29 mouse cellular contexts compared by ENCODE assay signal in genomic region chr17:71816136-71816864, GRCm38 (mm10). TPM values are rescaled to one million over a fixed set of nuclear protein-coding genes. Genes with fewer than 3 reads are reported as not detected.
A peak's percentile ranks its signal among the peaks of the same experiment; 100 is the strongest.
DNase-seq lines count a peak whose midpoint lies in the region; ATAC-seq and TF ChIP-seq lines count a peak whose summit lies in the region.
"Had no signal": no experiment of that assay in that cellular context is flagged by ENCODE, and none has a peak within 500 bp of the region (broad histone marks: within the 10 kb centered on the region; RNA-seq: fewer than 3 reads in every experiment).

No protein-coding gene starts in this region.

- DNase-seq in cerebellum, postnatal 36 days, result peak; percentile 19 to 25
- no peak for DNase-seq in cerebellum, adult 8-10 months
- no peak for DNase-seq in hindbrain, embryonic 14.5 days (ENCODE audit: low spot score)
- peak; percentile 66 for DNase-seq in midbrain, postnatal 0 days (ENCODE audit: low spot score)
- DNase-seq in midbrain, embryonic 10.5 days (ENCODE audit: low spot score), result no peak
- DNase-seq: adrenal gland, postnatal 25 days; cerebellum, adult 9-11 months; gastrocnemius, postnatal 25 days; heart, adult 11 months; heart, postnatal 36 days; kidney, adult 11 months; kidney, postnatal 25 days; liver, embryonic 13.5 days; lung, adult 18-20 months; lung, postnatal 4 days; midbrain, embryonic 14.5 days; retina, postnatal 1 day; right cerebral cortex, postnatal 14 days; thymus, postnatal 4 days had no signal

- no peak overlapping the region for H3K4me2 ChIP-seq in hindbrain, embryonic 15.5 days
- H3K4me2 ChIP-seq in hindbrain, embryonic 14.5 days (replicated peaks), result no peak overlapping the region
- H3K4me2 ChIP-seq in midbrain, postnatal 0 days (ENCODE audit: low read depth, low read length, poor library complexity, severe bottlenecking), result no peak overlapping the region
- H3K4me2 ChIP-seq in neural tube, embryonic 14.5 days (ENCODE audit: low read depth, low read length), result no peak overlapping the region
- H3K4me2 ChIP-seq: heart, embryonic 11.5 days; liver, embryonic 13.5 days had no signal

- no peak overlapping the region for H3K9ac ChIP-seq in hindbrain, embryonic 15.5 days
- no peak overlapping the region for H3K9ac ChIP-seq in hindbrain, embryonic 14.5 days
- no peak overlapping the region for H3K9ac ChIP-seq in midbrain, postnatal 0 days (replicated peaks; ENCODE audit: low read length, poor library complexity, severe bottlenecking)
- no peak overlapping the region for H3K9ac ChIP-seq in neural tube, embryonic 14.5 days (replicated peaks; ENCODE audit: low read depth, low read length)
- H3K9ac ChIP-seq: liver, embryonic 13.5 days had no signal

- H3K9me3 ChIP-seq in hindbrain, embryonic 15.5 days, result no peaks in the 10 kb centered on the region
- H3K9me3 ChIP-seq in hindbrain, embryonic 14.5 days (ENCODE audit: control insufficient read depth, low read length), result no peaks in the 10 kb centered on the region
- no peaks in the 10 kb centered on the region for H3K9me3 ChIP-seq in midbrain, postnatal 0 days (ENCODE audit: low read length)
- H3K9me3 ChIP-seq in midbrain, embryonic 10.5 days (replicated peaks), result 0 out of 2 replicates have a peak, but pooled peaks cover 4% of the 10 kb centered on the region
- H3K9me3 ChIP-seq in neural tube, embryonic 14.5 days (ENCODE audit: control insufficient read depth, low read length), result no peaks in the 10 kb centered on the region
- H3K9me3 ChIP-seq: liver, embryonic 13.5 days had no signal

- H3K27ac ChIP-seq in hindbrain, embryonic 15.5 days (replicated peaks), result no peak overlapping the region
- H3K27ac ChIP-seq in hindbrain, embryonic 14.5 days, result no peak overlapping the region
- H3K27ac ChIP-seq in midbrain, postnatal 0 days (ENCODE audit: low read depth, low read length), result no peak overlapping the region
- H3K27ac ChIP-seq in midbrain, embryonic 10.5 days (replicated peaks), result no peak overlapping the region
- H3K27ac ChIP-seq in neural tube, embryonic 14.5 days (ENCODE audit: low read depth, low read length), result no peak overlapping the region; the same call in 1 of the 2 replicates
- H3K27ac ChIP-seq: layer of hippocampus, adult 2 months; left cerebral cortex, adult 2 months; liver, embryonic 13.5 days had no signal

- WGBS in hindbrain, embryonic 15.5 days, result 62% methylated on average over 8 of the region's 8 CpGs
- 72% methylated on average over 8 of the region's 8 CpGs for WGBS in hindbrain, embryonic 14.5 days
- WGBS in midbrain, postnatal 0 days, result 74% methylated on average over 8 of the region's 8 CpGs
- WGBS in midbrain, embryonic 10.5 days, result 86% methylated on average over 8 of the region's 8 CpGs
- 56% methylated on average over 8 of the region's 8 CpGs for WGBS in neural tube, embryonic 14.5 days

- no peak for TF ChIP-seq CTCF in midbrain, postnatal 0 days (IDR thresholded peaks at IDR 0.05)

- no peak overlapping the region for H3K4me3 ChIP-seq in hindbrain, embryonic 15.5 days
- no peak overlapping the region for H3K4me3 ChIP-seq in hindbrain, embryonic 14.5 days (replicated peaks; ENCODE audit: low read length)
- H3K4me3 ChIP-seq in midbrain, postnatal 0 days (ENCODE audit: low read depth, low read length), result no peak overlapping the region
- H3K4me3 ChIP-seq in midbrain, embryonic 10.5 days, result no peak overlapping the region
- no peak overlapping the region for H3K4me3 ChIP-seq in neural tube, embryonic 14.5 days (ENCODE audit: low read depth, low read length)
- H3K4me3 ChIP-seq: layer of hippocampus, adult 2 months; left cerebral cortex, adult 2 months; liver, embryonic 13.5 days; megakaryocyte, embryonic 14.5 days had no signal

- ATAC-seq in hindbrain, embryonic 15.5 days (ENCODE audit: low FRiP score, low read depth), result 0 out of 2 replicates have a peak, but pooled peaks have one; percentile 56
- no peak; the same call in 1 of the 2 replicates for ATAC-seq in hindbrain, embryonic 14.5 days (ENCODE audit: low FRiP score)
- no peak; the same call in 1 of the 2 replicates for ATAC-seq in midbrain, postnatal 0 days (ENCODE audit: low FRiP score)
- peak; percentile 82; the same call in 1 of the 2 replicates for ATAC-seq in neural tube, embryonic 14.5 days (ENCODE audit: low read depth)
- ATAC-seq in megakaryocyte-erythroid progenitor cell, adult 5-6 weeks (replicated peaks; ENCODE audit: low FRiP score, low TSS enrichment, poor library complexity, severe bottlenecking), result no peak
- ATAC-seq: CD4-positive, CD25-positive, alpha-beta regulatory T cell, adult 4 months; inflammation-experienced regulatory T-cells, adult 6 months; lung, postnatal 0 days had no signal

- H3K36me3 ChIP-seq in hindbrain, embryonic 15.5 days, result peaks cover 18% of the 10 kb centered on the region
- peaks cover 20% of the 10 kb centered on the region for H3K36me3 ChIP-seq in hindbrain, embryonic 14.5 days (replicated peaks; ENCODE audit: control insufficient read depth, insufficient read depth)
- peaks cover 17% of the 10 kb centered on the region for H3K36me3 ChIP-seq in midbrain, postnatal 0 days (ENCODE audit: insufficient read depth, low read length)
- peaks cover 45% of the 10 kb centered on the region for H3K36me3 ChIP-seq in midbrain, embryonic 10.5 days
- H3K36me3 ChIP-seq in neural tube, embryonic 14.5 days (ENCODE audit: control insufficient read depth, insufficient read depth, low read length), result no peaks in the 10 kb centered on the region
- H3K36me3 ChIP-seq: liver, embryonic 13.5 days had no signal

- no peaks in the 10 kb centered on the region for H3K27me3 ChIP-seq in hindbrain, embryonic 15.5 days
- no peaks in the 10 kb centered on the region for H3K27me3 ChIP-seq in hindbrain, embryonic 14.5 days (ENCODE audit: control insufficient read depth, insufficient read depth, low read length)
- no peaks in the 10 kb centered on the region for H3K27me3 ChIP-seq in midbrain, postnatal 0 days (ENCODE audit: insufficient read depth, low read length)
- H3K27me3 ChIP-seq in midbrain, embryonic 10.5 days (ENCODE audit: low read depth, poor library complexity, severe bottlenecking), result no peaks in the 10 kb centered on the region
- no peaks in the 10 kb centered on the region for H3K27me3 ChIP-seq in neural tube, embryonic 14.5 days (ENCODE audit: control insufficient read depth, insufficient read depth, low read length)
- H3K27me3 ChIP-seq: liver, embryonic 13.5 days; megakaryocyte, embryonic 14.5 days had no signal

- H3K4me1 ChIP-seq in hindbrain, embryonic 15.5 days (replicated peaks), result no peaks in the 10 kb centered on the region
- H3K4me1 ChIP-seq in hindbrain, embryonic 14.5 days (replicated peaks; ENCODE audit: control insufficient read depth, insufficient read depth, low read length), result no peaks in the 10 kb centered on the region
- H3K4me1 ChIP-seq in midbrain, postnatal 0 days (ENCODE audit: insufficient read depth, low read length), result no peaks in the 10 kb centered on the region
- H3K4me1 ChIP-seq in midbrain, embryonic 10.5 days, result no peaks in the 10 kb centered on the region
- H3K4me1 ChIP-seq in neural tube, embryonic 14.5 days (ENCODE audit: control insufficient read depth, insufficient read depth, low read length), result no peaks in the 10 kb centered on the region
- H3K4me1 ChIP-seq: liver, embryonic 13.5 days; megakaryocyte, embryonic 14.5 days had no signal

RNA-seq across cellular contexts. Expression of gene Clip4, which starts 48.0 kb away (rescaled TPM):
- 14.4 and 16.2 TPM in 2 replicates for polyA plus RNA-seq in hindbrain, embryonic 15.5 days (2015; fragmentation: Nextera tagmentation; extraction: Ambion mirVana)
- 15.8 and 17.0 TPM in 2 replicates for polyA plus RNA-seq in hindbrain, embryonic 14.5 days (2014; fragmentation: Nextera tagmentation; extraction: Ambion mirVana)
- total RNA-seq in midbrain, postnatal 0 days (2014; rRNA removed), result 15.8 and 28.4 TPM in 2 replicates
- 16.4 and 16.9 TPM in 2 replicates for polyA plus RNA-seq in midbrain, postnatal 0 days (2015; fragmentation: Nextera tagmentation; extraction: Ambion mirVana)
- polyA plus RNA-seq in midbrain, embryonic 10.5 days (2016; fragmentation: Nextera tagmentation; extraction: Ambion mirVana), result 4.4 and 4.5 TPM in 2 replicates
- polyA plus RNA-seq in neural tube, embryonic 14.5 days (2014; fragmentation: Nextera tagmentation; extraction: Ambion mirVana), result 20.9 and 22.5 TPM in 2 replicates
- not detected in 2 replicates for total RNA-seq in megakaryocyte-erythroid progenitor cell, adult 5-6 weeks (2014; fragmentation: Nextera tagmentation)
- 2.3 TPM in 1 of 2 replicates, not detected in the other for total RNA-seq in megakaryocyte-erythroid progenitor cell, adult 5-6 weeks (2017)
- polyA plus RNA-seq: CD4-positive, CD25-positive, alpha-beta regulatory T cell, adult 4 months had no signal

Comparison
In these comparisons a context has a peak if more than half of its experiments do, and no peak if none do; other contexts are left out.
1. DNase-seq: peak in cerebellum, postnatal 36 days (2 of 2) and midbrain, postnatal 0 days (single experiment); none in cerebellum, adult 8-10 months (single experiment), hindbrain, embryonic 14.5 days (single experiment) and midbrain, embryonic 10.5 days (single experiment).
2. ATAC-seq: peak in hindbrain, embryonic 15.5 days (single experiment) and neural tube, embryonic 14.5 days (single experiment); none in hindbrain, embryonic 14.5 days (single experiment), midbrain, postnatal 0 days (single experiment) and megakaryocyte-erythroid progenitor cell, adult 5-6 weeks (single experiment).